In genomic region chr3:137918172-137918931, GRCm38 (mm10) we compare ENCODE assay signal across 8 mouse cellular contexts. TPM values are rescaled to one million over a fixed set of nuclear protein-coding genes. Genes with fewer than 3 reads are reported as not detected.
DNase-seq lines count a peak whose midpoint lies in the region; ATAC-seq and TF ChIP-seq lines count a peak whose summit lies in the region.

TSS of gene Lamtor3 (plus strand) at chr3:137918506.

- H3K9ac ChIP-seq in heart, embryonic 12.5 days: peak within 1 kb of the TSS; percentile 88
- peak within 1 kb of the TSS; percentile 64 for H3K9ac ChIP-seq in kidney, postnatal 0 days (ENCODE audit: low read depth, low read length)
- peak within 1 kb of the TSS; percentile 87 for H3K9ac ChIP-seq in liver, embryonic 11.5 days (ENCODE audit: low read depth, low read length)
- peak within 1 kb of the TSS; percentile 69 for H3K9ac ChIP-seq in stomach, embryonic 14.5 days (replicated peaks; ENCODE audit: low read depth, low read length)

- TF ChIP-seq CTCF in C2C12 (IDR thresholded peaks at IDR 0.05; ENCODE audit: control insufficient read depth, insufficient read depth, insufficient read length): no peak
- TF ChIP-seq CTCF in brain, embryonic 14.5 days (IDR thresholded peaks at IDR 0.05; ENCODE audit: borderline replicate concordance, extremely low read depth, insufficient read depth, insufficient read length): no peak
- peak; percentile 29; the same call in 1 of the 2 replicates for TF ChIP-seq CTCF in kidney, postnatal 0 days (IDR thresholded peaks at IDR 0.05; ENCODE audit: low read depth)

- peaks cover 24% of the 10 kb centered on the region for H3K4me1 ChIP-seq in erythroblast, embryonic 14.5 days (ENCODE audit: control insufficient read depth)
- peaks cover 17% of the 10 kb centered on the region for H3K4me1 ChIP-seq in heart, embryonic 12.5 days (replicated peaks)
- no peaks in the 10 kb centered on the region; the same call in 1 of the 2 replicates for H3K4me1 ChIP-seq in kidney, postnatal 0 days (replicated peaks; ENCODE audit: insufficient read depth, low read length)
- H3K4me1 ChIP-seq in liver, embryonic 11.5 days (replicated peaks; ENCODE audit: control insufficient read depth, insufficient read depth, low read length): peaks cover 7% of the 10 kb centered on the region
- H3K4me1 ChIP-seq in stomach, embryonic 14.5 days (ENCODE audit: control insufficient read depth, insufficient read depth, low read length): peaks cover 7% of the 10 kb centered on the region; the same call in 1 of the 2 replicates

- no peaks in the 10 kb centered on the region for H3K27me3 ChIP-seq in C2C12 (ENCODE audit: control insufficient read depth, insufficient read depth, insufficient read length)
- no peaks in the 10 kb centered on the region for H3K27me3 ChIP-seq in erythroblast, embryonic 14.5 days (ENCODE audit: control insufficient read depth)
- H3K27me3 ChIP-seq in heart, embryonic 12.5 days (replicated peaks): no peaks in the 10 kb centered on the region
- no peaks in the 10 kb centered on the region for H3K27me3 ChIP-seq in kidney, postnatal 0 days (ENCODE audit: insufficient read depth, low read length)
- H3K27me3 ChIP-seq in liver, embryonic 11.5 days (replicated peaks; ENCODE audit: control insufficient read depth, insufficient read depth, low read length): no peaks in the 10 kb centered on the region
- H3K27me3 ChIP-seq in stomach, embryonic 14.5 days (ENCODE audit: control insufficient read depth, insufficient read depth, low read length): no peaks in the 10 kb centered on the region

- under 1% methylated on average over 46 of the region's 47 CpGs for WGBS in heart, embryonic 12.5 days
- under 1% methylated on average over 47 of the region's 47 CpGs for WGBS in kidney, postnatal 0 days
- under 1% methylated on average over 47 of the region's 47 CpGs for WGBS in liver, embryonic 11.5 days
- under 1% methylated on average over 43 of the region's 47 CpGs for WGBS in stomach, embryonic 14.5 days

- H3K79me2 ChIP-seq in C2C12 (ENCODE audit: control insufficient read depth, insufficient read depth): peaks cover 19% of the 10 kb centered on the region

- TF ChIP-seq POLR2A in brain, embryonic 14.5 days (IDR thresholded peaks at IDR 0.05; ENCODE audit: borderline replicate concordance, extremely low read depth, insufficient read depth, insufficient read length, poor library complexity, severe bottlenecking): peak; percentile 30; the same call in 1 of the 2 replicates

- peak within 1 kb of the TSS; percentile 97 for H3ac ChIP-seq in C2C12 (ENCODE audit: control insufficient read depth, insufficient read length, low read depth)

- peak within 1 kb of the TSS; percentile 86 for H3K4me2 ChIP-seq in heart, embryonic 12.5 days
- H3K4me2 ChIP-seq in kidney, postnatal 0 days (ENCODE audit: low read length): peak within 1 kb of the TSS; percentile 73
- H3K4me2 ChIP-seq in liver, embryonic 11.5 days: peak within 1 kb of the TSS; percentile 92
- peak within 1 kb of the TSS; percentile 59 for H3K4me2 ChIP-seq in stomach, embryonic 14.5 days (replicated peaks; ENCODE audit: low read depth, low read length)

- H3K79me3 ChIP-seq in C2C12 (ENCODE audit: low read depth): peaks cover 11% of the 10 kb centered on the region

- H3K36me3 ChIP-seq in C2C12 (ENCODE audit: control insufficient read depth, insufficient read depth): peaks cover 6% of the 10 kb centered on the region
- peaks cover 32% of the 10 kb centered on the region for H3K36me3 ChIP-seq in erythroblast, embryonic 14.5 days (ENCODE audit: control insufficient read depth)
- H3K36me3 ChIP-seq in heart, embryonic 12.5 days: peaks cover 18% of the 10 kb centered on the region
- peaks cover 6% of the 10 kb centered on the region; the same call in 1 of the 2 replicates for H3K36me3 ChIP-seq in kidney, postnatal 0 days (ENCODE audit: insufficient read depth, low read length)
- H3K36me3 ChIP-seq in liver, embryonic 11.5 days (ENCODE audit: control insufficient read depth, insufficient read depth, low read length): peaks cover 8% of the 10 kb centered on the region; the same call in 1 of the 2 replicates
- H3K36me3 ChIP-seq in stomach, embryonic 14.5 days (ENCODE audit: control insufficient read depth, insufficient read depth, low read length): peaks cover 9% of the 10 kb centered on the region

- DNase-seq in brain, embryonic 14.5 days (ENCODE audit: low read depth): peak; percentile 96
- peak; percentile 83 for DNase-seq in kidney, postnatal 0 days (ENCODE audit: low spot score)
- peak; percentile 94 for DNase-seq in liver, embryonic 11.5 days (ENCODE audit: low spot score)
- DNase-seq in naive thymus-derived CD4-positive, alpha-beta T cell, adult 2 months (ENCODE audit: low read depth): peak; percentile 95

- H3K9me3 ChIP-seq in erythroblast, embryonic 14.5 days (ENCODE audit: control insufficient read depth, low read length): no peaks in the 10 kb centered on the region
- no peaks in the 10 kb centered on the region for H3K9me3 ChIP-seq in heart, embryonic 12.5 days (replicated peaks)
- no peaks in the 10 kb centered on the region for H3K9me3 ChIP-seq in kidney, postnatal 0 days (replicated peaks; ENCODE audit: low read length)
- H3K9me3 ChIP-seq in liver, embryonic 11.5 days (ENCODE audit: control insufficient read depth, low read length): no peaks in the 10 kb centered on the region
- H3K9me3 ChIP-seq in stomach, embryonic 14.5 days (ENCODE audit: control insufficient read depth, low read depth, low read length): no peaks in the 10 kb centered on the region

- peak; percentile 93 for ATAC-seq in heart, embryonic 12.5 days (ENCODE audit: insufficient number of reproducible peaks, low FRiP score)
- ATAC-seq in kidney, postnatal 0 days (replicated peaks; ENCODE audit: low FRiP score, low read depth): peak; percentile 93
- peak; percentile 91 for ATAC-seq in liver, embryonic 11.5 days (replicated peaks; ENCODE audit: low FRiP score)
- peak; percentile 89 for ATAC-seq in stomach, embryonic 14.5 days (ENCODE audit: insufficient number of reproducible peaks, insufficient read depth, low FRiP score, low read depth)

- peak within 1 kb of the TSS; percentile 96 for H3K4me3 ChIP-seq in C2C12 (ENCODE audit: insufficient read depth, poor library complexity, severe bottlenecking)
- peak within 1 kb of the TSS; percentile 74 for H3K4me3 ChIP-seq in erythroblast, embryonic 14.5 days (replicated peaks)
- peak within 1 kb of the TSS; percentile 77 for H3K4me3 ChIP-seq in heart, embryonic 12.5 days
- H3K4me3 ChIP-seq in kidney, postnatal 0 days (replicated peaks; ENCODE audit: low read depth, low read length): peak within 1 kb of the TSS; percentile 65
- H3K4me3 ChIP-seq in liver, embryonic 11.5 days (ENCODE audit: low read depth, low read length): peak within 1 kb of the TSS; percentile 96
- peak within 1 kb of the TSS; percentile 94 for H3K4me3 ChIP-seq in stomach, embryonic 14.5 days (ENCODE audit: low read depth, low read length)

- H3K27ac ChIP-seq in heart, embryonic 12.5 days (ENCODE audit: poor library complexity, severe bottlenecking): peak within 1 kb of the TSS; percentile 86
- peak within 1 kb of the TSS; percentile 87 for H3K27ac ChIP-seq in kidney, postnatal 0 days
- peak within 1 kb of the TSS; percentile 82 for H3K27ac ChIP-seq in liver, embryonic 11.5 days (ENCODE audit: low read depth, low read length)
- peak within 1 kb of the TSS; percentile 78 for H3K27ac ChIP-seq in stomach, embryonic 14.5 days (ENCODE audit: low read length)

TF ChIP-seq in C2C12, 6 proteins besides CTCF, POLR2A, EP300 and RAD21:
- TF ChIP-seq CEBPB (IDR thresholded peaks at IDR 0.05; ENCODE audit: low read depth): no peak
- TF ChIP-seq MYOG (IDR thresholded peaks at IDR 0.05; ENCODE audit: control insufficient read depth, extremely low read depth, insufficient read length): no peak
- no peak for TF ChIP-seq FOSL1 (IDR thresholded peaks at IDR 0.05; ENCODE audit: insufficient read depth, low read length, poor library complexity, severe bottlenecking)
- TF ChIP-seq MYOD1 (IDR thresholded peaks at IDR 0.05; ENCODE audit: control insufficient read depth, insufficient read length, low read depth): no peak
TF ChIP-seq in C2C12: peak in this region for 0.

RNA-seq across cellular contexts. Expression of gene Lamtor3, which starts in this region (rescaled TPM):
- polyA plus RNA-seq in C2C12 (2012; fragmentation: generic; extraction: Trizol): 39.1 TPM
- polyA plus RNA-seq in brain, embryonic 14.5 days (2012; rRNA removed): 77.3 and 97.8 TPM in 2 replicates
- 1.8 and 2.7 TPM in 2 replicates for polyA plus RNA-seq in erythroblast, embryonic 14.5 days (2012)
- 86.3 and 92.0 TPM in 2 replicates for polyA plus RNA-seq in heart, embryonic 12.5 days (2016; fragmentation: Nextera tagmentation; extraction: Ambion mirVana)
- 131 and 135 TPM in 2 replicates for polyA plus RNA-seq in kidney, postnatal 0 days (2015; fragmentation: Nextera tagmentation; extraction: Ambion mirVana)
- polyA plus RNA-seq in liver, embryonic 11.5 days (2014; fragmentation: Nextera tagmentation; extraction: Ambion mirVana): 100 and 105 TPM in 2 replicates
- polyA plus RNA-seq in stomach, embryonic 14.5 days (2014; fragmentation: Nextera tagmentation; extraction: Ambion mirVana): 110 and 119 TPM in 2 replicates

Comparison
In these comparisons a context has a peak if more than half of its experiments do, and no peak if none do; other contexts are left out.
1. Peak in every context shown above with its lines: DNase-seq, ATAC-seq, H3K4me3 ChIP-seq and H3K27ac ChIP-seq.
2. RNA of gene Lamtor3 (polyA plus RNA-seq): 131 to 135 TPM in kidney, postnatal 0 days, 110 to 119 TPM in stomach, embryonic 14.5 days, 100 to 105 TPM in liver, embryonic 11.5 days, 86.3 to 92.0 TPM in heart, embryonic 12.5 days, 77.3 to 97.8 TPM in brain, embryonic 14.5 days and 39.1 TPM in C2C12 (single experiment); 1.8 to 2.7 TPM in erythroblast, embryonic 14.5 days; every median in the first group is over 10 times any median in the second.